Mouse (Mus musculus) ovary, adult 18-20 months (tissue): Measurements from ENCODE around the gene Tmc3.

ENCODE experiments used
- DNase-seq: peaks from one replicate; pipeline ENCODE4 v3.0.0; 2022; ENCODE audit warnings: low spot score, mixed read lengths

The Tmc3 gene

DNA sequence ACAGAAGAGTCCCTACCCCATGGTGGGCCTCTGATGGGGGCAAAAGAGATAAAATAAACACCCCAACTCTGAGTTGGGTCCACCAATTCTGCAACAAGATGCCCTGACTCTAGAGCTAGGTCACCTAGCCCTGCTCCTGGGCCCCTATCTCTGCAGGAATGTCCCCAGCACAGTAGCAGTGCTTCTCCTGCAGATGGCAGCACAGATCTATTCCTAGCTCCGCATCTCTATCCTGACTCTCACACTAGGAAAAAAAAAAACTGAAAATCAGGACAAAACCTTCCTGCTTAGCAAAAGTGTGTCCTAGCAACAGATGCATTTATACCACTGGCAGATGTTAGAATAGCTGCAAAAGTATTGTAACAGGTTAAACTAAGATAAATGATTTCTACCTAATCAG is 84.0 kb downstream of the Tmc3 start:
- no peak for DNase-seq

DNA sequence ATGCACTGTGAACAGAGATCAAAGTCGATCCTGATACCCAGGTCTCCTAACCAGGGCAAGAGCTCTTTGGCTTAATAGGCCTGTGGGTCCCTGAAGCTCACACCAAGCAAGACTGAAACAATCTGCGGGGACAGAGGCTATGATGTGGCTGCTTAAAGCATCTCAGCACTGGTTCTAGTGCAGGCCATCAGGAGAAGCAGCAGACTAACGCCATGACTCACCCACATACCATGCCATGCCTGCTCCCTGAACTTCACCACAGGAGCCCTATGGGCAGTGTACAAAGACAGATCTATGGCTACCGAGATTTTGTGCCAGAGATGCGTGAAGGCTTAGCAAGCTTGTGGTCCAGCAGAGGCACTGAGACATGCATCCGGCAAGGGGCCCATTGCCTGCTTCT is 86.8 kb downstream of the Tmc3 start:
- DNase-seq = no peak
